Mouse (Mus musculus): ENCODE measurements around the gene Fam117b.

GRCm38 (mm10) chr1:59874023-59874422 is 38.8 kb upstream of the Fam117b start:
- TF ChIP-seq CTCF (IDR thresholded peaks at IDR 0.05; ENCODE audit: control insufficient read depth, insufficient read depth, insufficient replicate concordance, low read depth, low read length): no peak
- TF ChIP-seq POLR2A (IDR thresholded peaks at IDR 0.05; ENCODE audit: control insufficient read depth, low read depth, low read length): no peak

Data from testis, adult 2 months (tissue).